Mouse (Mus musculus) CH12.LX (cell line): ENCODE data around the gene Scd2.

Experiments
- CTCF ChIP-seq, 2 experiments: IDR thresholded peaks in 1 of 2; conservative IDR thresholded peaks in 1 of 2; 2 replicates each; pipeline ENCODE4 v1.5.1; 2011 to 2012; ENCODE audit warnings: low read depth in 2 of 2, low read length in 2 of 2, improper control_type of control experiment in 1 of 2, inconsistent platforms in 1 of 2, mild to moderate bottlenecking in 1 of 2, moderate library complexity in 1 of 2
- HCFC1 ChIP-seq: IDR thresholded peaks from 2 replicates; pipeline ENCODE4 v1.6.1; 2012; ENCODE audit warnings: low read depth, mild to moderate bottlenecking, inconsistent platforms, low read length, improper control_type of control experiment
- IRF4 ChIP-seq: IDR thresholded peaks from 2 replicates; pipeline ENCODE4 v1.6.1; 2014; ENCODE audit warnings: low read depth, mild to moderate bottlenecking, inconsistent platforms, low read length, improper control_type of control experiment
- NELFE ChIP-seq: IDR thresholded peaks from 2 replicates; pipeline ENCODE4 v1.6.1; 2011; ENCODE audit warnings: low read depth, low read length, improper control_type of control experiment
- ZNF384 ChIP-seq: IDR thresholded peaks from 2 replicates; pipeline ENCODE4 v1.6.1; 2012; ENCODE audit warnings: low read depth, low read length, improper control_type of control experiment, inconsistent platforms

DNA sequence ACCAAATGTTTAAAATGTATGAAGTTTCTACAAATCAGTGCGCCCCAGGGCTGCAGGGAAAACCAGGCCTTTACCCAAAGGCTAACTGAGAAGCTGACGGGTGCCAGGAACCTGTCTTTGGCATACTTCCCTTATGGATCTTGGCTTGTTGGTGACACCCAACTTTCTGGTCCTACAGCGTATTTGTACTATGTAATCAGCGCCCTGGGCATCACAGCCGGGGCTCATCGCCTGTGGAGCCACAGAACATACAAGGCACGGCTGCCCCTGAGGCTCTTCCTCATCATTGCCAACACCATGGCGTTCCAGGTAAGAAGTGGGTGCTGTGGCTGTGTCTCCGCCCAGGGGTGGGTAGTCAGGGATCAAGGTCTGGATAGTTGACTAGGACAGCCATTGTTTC is 4.4 kb downstream of the Scd2 start:
- TF ChIP-seq IRF4 (no peak), ZNF384 (no peak), HCFC1 (no peak), NELFE (no peak), CTCF (conservative IDR thresholded peaks at IDR 0.05 in 1 of 2, IDR thresholded peaks at IDR 0.05 in 1 of 2; ENCODE audit: low read depth in 2 of 2, low read length in 2 of 2) (no peak)
